Mouse (Mus musculus): ENCODE measurements around the gene Fabp2.

Fabp2 gene

DNA sequence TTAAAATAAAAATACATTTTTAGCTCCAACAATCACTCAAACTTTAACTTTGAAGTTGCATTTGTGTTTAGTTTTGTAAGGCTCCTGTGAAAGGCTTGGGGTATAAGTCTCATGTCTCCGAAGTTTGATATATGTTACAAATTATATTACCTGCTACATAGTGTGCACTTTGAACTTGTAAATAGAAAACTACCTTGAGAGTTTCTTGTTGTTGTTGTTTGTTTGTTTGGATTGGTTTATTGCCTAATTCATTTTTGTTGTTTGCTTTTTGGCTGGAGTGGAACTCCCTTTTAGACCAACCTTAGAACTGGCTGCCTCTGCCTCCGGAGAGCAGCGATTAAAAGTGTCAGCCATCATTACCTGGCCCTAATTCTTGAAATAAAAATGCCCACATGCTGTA lies at the start of gene Fabp2:
Fabp2 (plus strand) TSS at position 301 of the 400 bp plus-strand sequence.
- no peak for DNase-seq

DNA sequence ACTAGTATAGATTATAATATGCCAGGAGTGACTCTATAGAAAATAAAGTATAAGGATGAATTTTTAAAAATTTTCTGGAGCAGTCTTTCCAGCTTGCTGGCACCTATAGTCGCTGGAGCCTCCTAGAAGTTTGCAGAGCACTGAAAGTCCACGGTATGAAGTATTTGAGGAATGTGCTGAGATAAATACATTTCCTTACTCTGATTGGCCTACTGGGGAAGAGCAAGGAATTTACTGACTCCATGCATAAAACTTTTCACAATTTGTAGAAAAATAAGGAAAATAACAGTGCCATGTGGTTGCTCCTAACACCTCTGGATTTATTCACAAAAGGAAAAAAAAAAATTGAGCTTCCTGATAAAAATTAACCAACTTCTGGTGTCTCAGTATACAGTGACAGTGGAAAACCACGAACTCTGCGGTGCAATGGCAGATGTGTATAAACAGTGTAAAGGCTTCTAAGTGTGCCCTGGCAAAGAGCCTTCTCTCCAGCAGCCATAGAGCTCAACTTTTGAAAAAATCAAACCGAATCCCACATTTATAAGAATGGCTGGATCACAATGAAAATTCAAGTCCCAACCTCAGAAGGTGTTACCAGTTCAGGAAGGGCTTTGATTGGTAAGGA lies 46.4 kb upstream of the Fabp2 start:
- DNase-seq, result no peak

DNA sequence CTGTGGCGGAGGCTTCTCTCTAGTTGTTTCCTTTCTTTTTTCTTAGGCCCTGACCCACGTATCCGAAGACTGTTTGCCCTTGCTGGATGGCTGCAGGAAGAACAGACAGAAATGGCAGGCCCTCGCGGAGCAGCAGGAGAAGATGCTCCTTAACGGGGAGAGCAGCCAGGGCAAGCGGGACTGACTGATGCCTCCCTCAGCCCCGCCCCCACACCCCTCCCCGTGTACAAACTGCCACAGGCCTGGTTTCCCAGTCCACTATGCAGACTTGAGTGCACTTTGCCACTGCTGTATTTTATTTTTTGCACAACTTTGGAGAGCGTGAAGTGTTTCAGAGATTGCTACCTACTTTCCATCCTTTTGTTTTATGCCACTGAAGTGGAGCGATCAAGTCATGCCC lies 39.7 kb upstream of the Fabp2 start:
- DNase-seq, result peak in 1 of 2 experiments; percentile 25

DNA sequence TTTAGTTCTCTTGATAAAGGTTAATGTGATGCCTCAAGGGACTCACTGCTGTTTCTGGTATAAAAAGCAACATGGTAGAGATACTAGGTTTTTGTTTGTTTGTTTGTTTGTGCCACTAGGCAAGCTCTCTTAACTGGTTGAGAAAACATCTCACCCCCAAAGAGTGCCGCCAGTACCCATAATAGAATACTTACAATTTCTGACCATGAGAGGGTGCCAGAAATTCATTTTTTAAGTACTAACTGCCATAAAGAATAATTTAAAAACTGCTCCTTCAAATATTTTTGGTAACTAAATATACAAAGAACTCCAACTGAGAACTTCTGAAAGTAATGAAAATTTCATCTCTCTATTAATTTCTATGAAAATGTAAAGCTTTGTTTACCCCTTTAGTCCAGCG lies 35.0 kb upstream of the Fabp2 start:
- DNase-seq, result no peak

DNA sequence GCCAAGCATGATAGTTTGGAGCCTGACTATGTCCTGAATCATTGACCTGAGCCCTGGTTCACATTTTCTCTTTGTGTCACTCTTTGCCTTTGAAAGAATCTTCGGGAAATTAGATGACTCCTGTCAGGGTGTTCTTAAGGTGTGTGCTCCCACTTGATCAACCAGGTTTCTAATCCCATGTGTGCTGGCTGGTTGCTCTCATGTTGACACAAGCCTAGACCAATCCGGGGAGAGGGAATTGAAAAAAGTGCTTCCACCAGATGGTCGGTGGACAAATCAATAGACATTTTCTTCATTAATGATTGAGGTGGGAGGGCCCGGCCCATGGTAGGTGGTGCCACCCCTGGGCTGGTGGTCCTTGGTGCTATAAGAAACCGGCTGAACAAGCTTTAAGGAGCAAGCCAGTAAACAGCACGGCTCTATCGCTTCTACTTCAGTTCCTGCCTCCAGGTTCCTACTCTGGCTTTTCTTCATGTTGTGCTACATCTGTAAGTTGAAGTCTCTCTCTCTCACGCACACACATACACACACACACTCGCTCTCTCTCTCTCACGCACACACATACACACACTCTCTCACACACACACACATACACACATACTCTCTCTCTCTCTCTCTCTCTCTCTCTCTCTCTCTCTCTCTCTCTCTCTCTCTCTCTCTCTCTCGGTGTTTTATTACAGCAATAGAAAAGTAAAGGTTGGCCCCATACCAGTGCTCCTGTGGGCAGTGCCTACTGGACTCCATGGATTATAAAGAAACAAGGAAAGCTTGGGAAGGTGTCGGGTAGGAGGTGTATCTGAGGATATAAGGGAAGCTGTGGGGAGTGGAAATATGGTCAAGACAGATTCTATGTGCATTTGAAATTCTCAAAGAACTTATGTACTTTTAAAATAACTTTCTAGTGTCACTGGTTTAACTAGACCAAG lies 34.0 kb upstream of the Fabp2 start:
- DNase-seq, result no peak

DNA sequence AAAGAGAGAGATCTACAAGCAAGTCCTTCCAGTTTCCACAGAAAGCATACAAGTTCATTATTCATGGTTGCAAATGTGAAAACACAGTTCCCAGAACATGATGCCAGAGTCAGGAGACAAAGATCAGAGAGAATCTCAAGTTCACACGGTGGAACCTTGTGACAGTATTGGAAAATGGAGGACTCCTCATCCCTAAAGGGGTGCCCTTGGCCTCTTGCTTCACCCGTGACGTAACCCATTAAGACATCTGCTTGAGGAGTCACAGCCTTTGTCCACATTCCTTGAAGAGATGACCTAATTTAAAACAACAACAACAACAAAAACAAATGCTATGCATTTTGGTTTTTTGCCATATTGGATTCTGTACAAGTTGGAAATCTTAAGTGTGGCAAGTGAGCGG lies 29.8 kb upstream of the Fabp2 start:
- DNase-seq, result no peak

DNA sequence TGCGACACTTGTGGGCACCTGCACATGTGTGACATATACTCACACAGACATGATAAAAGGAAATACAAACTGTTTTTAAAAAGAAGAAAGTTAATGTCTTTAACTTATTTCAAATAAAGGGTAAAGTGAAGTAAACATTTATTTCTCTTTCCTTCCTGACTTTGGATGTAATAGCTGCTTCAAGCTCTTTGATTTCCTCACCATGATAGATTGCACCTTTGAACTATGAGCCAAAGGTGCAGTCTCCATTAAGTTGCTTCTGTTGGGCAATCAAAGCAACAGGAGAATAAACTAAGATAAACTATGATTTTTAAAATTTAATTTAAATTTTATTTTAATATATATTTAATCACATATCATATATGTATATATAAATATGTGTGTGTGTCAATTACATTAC lies 26.6 kb upstream of the Fabp2 start:
- DNase-seq, result no peak

DNA sequence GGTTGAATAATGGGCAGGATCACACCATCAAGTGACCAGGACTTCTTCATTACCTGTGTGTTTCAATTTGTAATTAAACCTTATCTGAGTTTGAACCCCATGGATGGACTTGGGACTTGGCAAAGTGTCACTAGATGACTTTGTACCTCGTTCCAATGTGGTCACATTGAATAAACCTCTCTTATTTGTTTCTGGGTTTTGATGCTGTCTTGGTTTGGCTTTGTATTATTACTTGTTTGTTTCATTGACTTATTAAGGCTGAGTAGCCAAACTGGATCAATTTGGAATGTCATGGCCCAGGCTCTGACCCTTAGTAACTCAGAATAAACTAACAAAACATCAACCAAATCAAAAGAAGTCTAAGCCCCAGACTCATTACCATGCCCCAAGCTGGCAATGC lies 23.3 kb upstream of the Fabp2 start:
- no peak for DNase-seq

DNA sequence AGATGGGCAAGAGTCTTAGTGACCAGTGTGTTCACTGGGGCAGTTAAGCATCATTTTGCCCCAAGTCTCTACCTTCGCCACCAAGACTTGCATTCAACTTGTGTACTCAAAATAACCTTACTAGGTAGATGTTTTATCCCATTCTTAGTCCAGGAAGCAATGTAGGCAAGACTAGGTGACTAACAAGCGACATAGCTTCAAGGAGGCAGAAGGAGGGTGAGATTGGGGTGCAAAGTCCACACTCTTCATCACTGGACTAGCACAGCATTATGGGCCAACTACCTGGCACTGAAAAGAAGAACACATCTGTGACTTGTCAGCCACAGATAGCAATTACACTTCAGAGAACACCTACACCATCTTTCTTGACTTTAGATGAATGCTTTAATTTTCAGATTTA lies 18.0 kb upstream of the Fabp2 start:
- DNase-seq, result no peak

DNA sequence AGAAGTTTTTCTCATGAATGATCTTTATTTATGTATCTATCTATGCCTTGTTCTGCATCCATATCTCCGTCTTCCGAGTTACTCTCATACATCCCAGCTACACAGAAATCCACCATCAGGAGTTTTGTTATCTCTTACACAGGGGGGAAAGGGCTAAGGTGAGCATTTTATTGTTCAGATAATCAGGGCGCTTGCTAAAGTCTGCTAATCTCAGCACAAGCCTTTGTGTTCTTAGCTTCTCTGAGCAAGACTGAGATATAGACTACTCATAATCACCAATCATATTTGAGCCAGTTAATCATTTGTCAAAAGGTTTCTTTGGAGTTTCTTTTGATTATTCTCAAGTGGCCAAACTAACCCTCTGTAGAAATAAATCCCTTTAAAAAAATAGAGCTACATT lies 17.3 kb upstream of the Fabp2 start:
- no peak for DNase-seq

DNA sequence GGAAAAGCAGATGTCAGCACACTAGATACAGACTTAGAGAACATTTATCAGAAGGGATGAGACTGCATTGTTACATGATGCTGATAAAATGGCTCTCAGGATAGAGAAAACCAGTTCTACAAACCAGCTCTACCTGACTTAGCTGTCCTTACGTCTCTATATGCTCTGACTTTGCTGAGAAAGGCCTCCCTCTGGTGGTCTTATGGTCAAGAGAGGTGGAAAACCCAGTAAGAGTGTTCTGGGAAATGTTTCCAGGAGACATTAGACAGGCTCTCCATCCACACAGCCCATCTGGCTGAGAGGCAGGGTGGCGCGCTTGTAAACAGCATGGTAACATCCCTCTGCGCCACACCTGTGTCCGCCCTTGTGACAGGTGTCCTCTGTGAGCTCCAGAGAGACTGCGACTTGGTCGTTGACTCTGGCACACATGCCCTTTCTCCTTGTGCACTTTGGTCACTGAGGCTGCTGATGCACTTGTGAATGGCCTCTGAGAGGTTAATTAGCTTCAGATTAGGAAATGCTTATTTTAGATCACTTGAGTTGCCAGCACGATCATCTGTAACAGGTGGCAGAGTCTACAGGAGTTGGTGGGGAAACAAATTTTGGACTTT lies 16.1 kb upstream of the Fabp2 start:
- no peak for DNase-seq

DNA sequence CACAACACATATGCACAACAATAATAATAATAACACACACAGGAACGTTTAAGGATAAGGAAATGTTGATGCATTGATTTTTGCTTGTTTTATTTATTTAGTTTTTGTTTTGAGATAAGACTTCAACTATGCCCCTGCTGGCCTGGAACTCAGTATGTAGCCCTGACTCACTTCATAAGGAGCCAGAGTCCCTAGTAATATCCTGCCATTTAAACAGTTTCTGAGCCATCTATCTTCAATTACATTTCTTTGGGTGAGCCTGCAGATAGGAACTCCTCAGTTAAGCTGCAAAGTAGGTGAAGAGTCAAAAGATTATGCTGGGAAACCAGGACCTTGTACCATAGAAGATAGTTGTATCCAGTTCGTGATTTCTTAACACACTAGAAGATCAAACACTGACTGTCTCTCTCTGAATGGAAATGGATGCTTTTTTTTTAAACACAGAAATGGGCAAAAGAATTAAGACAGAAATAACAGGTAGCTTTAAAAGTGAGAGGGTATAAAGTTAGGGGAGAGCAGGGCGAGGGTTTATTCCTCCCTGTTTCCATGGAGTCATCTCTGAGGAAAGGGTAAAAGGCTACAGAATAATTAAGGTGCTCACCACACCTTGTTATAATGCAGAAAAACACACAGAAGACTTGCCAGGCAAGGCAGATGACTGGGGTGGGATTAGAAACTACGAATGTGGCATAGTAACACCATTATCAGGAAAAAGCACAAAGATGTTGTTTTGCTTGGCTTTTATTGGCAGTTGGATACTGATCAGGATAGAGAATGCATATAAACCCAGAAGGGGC lies 7.2 kb upstream of the Fabp2 start:
- no peak for DNase-seq

DNA sequence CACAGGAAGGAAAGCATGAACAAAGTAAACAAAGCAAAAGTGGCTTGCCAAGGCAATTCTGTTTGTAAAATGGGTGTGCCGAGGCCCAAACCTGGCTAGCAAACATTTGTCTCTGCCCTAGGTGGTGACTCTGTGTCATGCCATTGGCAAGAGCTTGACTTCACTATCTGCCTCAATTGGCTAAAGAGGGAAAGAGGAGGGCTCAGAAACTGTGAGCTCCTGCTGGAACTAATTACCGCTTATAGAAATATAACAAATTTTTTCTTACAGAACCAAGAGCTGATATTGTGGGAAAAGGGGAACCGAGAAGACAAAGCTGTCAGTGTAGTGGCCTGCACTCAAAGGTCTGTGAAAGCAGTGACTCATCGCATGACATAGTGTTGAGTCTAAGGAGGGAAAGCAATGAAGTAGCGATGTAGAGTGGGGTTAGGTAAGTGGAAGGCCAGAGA lies 6.5 kb upstream of the Fabp2 start:
- no peak for DNase-seq

DNA sequence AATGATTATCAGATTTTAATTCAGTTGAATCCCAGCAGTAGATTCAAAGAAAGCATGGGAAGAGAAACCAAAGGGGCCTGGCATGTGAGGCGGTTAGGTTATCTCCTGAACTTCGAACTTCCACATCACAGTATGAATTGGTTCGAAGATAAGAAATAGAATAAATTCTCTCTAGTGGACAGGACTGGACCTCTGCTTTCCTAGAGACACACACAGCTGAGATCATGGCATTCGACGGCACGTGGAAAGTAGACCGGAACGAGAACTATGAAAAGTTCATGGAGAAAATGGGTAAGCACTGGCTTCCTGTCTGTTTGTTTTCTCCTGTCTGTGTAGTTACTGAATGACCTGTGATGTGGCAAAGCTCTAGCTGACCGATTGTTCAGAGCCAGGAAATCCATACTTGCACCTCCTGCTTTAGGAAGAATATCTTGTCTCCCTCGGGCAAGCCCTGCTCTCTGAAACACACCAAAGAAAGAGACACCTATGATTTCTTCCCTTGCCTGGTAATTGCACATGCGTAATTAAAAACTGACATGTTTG lies 388 bp downstream of the Fabp2 start:
- no peak for DNase-seq

DNA sequence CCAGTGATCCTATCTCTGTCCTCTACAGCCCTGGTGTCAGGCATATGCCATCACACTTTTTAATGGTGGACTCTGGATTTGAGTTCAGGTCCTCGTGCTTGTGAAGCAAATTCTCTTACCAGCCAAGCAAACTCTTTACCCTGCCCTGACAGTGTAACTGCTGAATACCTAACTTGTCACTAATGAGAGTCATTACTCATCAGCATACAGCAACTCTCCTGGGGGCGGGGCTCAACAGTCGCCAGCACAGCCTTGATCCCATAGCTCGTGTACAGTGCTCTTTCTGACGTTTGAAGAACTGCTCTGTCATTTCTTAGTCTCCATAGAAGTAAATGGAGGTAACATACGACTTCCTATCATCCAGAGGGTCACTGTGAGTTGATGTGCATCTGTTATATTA lies 3.4 kb downstream of the Fabp2 start:
- no peak for DNase-seq

DNA sequence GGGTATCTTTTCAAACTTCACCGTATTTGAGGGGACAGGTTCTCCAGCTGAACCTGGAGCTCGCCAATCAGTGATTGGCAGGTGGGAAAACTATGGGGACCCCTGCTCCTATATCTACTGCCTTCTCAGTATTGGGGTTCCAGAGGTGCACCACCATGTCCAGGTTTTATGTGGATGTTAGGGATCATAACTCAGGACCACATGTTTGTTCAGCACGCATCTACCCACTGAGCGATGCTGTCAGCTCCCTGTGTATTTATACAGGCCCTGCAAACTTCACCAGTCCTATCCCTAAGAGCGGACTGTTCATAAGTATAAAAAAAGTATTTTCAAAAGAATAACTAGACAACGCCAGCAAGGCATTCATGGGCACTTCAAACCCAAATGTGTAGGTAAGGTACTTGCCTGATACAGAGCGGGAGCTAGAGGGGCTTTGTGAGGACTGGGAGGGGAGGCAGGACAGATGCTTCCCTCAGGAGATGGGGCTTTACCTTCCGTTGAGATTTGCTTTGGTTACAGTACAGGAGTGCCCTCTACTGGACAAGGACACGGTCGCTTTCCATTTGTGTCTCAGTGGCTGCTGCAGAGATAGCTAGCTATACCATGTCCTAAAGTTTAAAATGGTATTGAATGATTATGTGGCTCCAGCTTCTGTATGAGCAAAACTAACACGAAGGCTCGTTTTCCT lies 9.0 kb downstream of the Fabp2 start:
- peak; percentile 44 to 64 for DNase-seq

DNA sequence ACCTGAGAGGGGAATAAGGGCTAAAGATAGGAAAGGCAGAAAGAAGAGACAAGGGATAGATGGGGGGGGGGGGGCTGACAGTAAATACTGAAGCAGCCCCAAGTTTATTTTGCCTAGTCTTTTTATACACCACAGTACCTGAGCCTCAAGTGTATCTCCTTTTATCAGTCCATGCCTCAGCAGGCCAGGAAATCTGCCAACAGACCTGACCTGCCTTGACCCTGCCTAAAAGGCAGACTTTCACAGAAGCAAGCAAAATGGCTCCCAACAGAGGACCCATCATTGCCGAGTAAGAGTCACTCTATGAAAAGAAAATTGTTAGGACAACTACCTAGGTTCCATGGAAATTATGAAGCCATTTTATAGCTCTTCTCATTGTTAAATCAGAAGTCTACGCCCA lies 13.0 kb downstream of the Fabp2 start:
- no peak for DNase-seq

DNA sequence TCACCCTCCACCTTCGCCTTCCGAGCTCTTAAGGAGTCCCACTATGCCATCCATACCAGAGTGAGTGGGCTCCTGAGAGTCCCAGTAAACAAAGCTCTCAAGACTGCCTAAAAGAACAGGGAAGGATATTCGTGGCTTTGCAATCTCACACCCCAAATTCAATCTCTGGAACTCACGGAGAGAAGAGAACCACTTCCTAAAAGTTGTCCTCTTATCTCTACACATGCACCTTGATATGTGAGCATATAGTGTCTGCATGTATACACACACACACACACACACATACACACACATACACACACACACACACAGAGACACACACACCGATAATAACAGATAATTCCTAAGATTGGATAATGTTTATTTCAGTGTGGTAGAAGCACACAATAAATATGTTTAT lies 20.6 kb downstream of the Fabp2 start:
- DNase-seq, result no peak

DNA sequence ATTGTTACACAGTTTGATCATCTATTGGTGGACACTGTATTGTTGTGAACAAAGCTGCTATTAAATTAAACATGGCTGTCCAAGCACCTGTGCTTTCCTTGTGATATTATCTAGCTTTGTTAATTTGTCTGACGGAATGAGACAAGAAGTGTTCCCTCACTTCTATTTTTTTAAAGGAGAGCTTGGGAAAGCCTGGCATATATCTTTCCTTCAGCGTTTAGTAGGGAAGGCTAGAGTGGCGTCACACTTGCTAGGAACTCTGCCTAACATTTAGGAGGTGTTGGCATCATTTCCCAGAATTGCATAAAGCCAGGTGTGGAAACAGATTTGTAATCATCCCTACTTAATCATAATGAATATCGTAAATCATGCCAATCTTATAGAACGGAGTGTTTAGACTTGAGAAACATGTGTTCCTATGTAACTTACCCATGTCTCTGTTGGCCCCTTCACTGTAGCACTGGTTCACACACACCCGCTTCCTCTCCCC lies 21.4 kb downstream of the Fabp2 start:
- no peak for DNase-seq

DNA sequence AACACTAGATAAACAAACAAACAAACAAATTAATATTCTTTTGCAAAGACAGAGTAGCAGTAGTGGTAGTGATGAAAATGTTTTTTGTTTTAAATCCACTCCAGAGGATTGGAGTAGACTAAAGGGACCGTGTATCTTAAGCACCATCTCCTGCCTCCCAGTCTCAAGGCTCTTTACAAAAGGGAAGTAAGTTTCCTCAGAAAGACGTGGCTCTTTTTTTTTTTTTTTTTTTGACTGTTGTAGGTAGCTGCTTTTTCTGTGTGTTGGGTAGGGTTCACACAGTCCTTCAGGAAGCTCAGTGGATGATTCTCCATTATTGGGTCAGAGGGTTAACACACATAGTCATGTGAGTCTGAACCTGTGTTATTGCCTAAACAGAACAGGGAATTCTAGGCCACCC lies 23.8 kb downstream of the Fabp2 start:
- no peak for DNase-seq

DNA sequence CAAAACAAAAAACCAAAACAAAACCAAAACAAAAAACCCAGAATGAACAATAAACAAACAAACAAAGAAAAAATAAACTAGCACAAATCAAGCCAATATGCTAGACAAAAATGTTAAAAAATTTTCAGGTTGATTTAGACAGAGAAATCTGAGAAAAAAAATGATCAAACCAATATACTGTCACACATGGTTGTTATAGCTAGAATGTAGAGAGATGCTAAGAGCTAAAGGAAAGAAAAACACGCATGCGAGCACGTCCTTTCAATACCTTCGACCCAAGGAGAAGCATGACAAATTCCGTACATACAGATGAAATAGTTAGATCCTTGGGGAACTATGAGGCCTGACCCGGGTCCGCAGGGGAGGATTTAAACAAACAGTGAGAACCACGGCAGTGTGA lies 24.4 kb downstream of the Fabp2 start, which contains the start of gene Gm10959:
Gm10959 (minus strand) TSS at position 101 of the 400 bp plus-strand sequence.
- DNase-seq, result no peak

All from cerebellum, postnatal 25 days (tissue).